Mouse (Mus musculus): ENCODE data around the gene Rere.

The Rere gene

GRCm38 (mm10) chr4:150572938-150573337, 291.5 kb downstream of the Rere start:
- no peak for DNase-seq (ENCODE audit: low read depth, low spot score)

- DNase-seq (ENCODE audit: low read depth, low spot score): no peak
Measured at GRCm38 (mm10) chr4:150575363-150576092, 294.1 kb downstream of the Rere start.

GRCm38 (mm10) chr4:150576339-150576738, 294.9 kb downstream of the Rere start:
- DNase-seq (ENCODE audit: low read depth, low spot score): no peak

- DNase-seq (ENCODE audit: low read depth, low spot score): no peak
Measured at GRCm38 (mm10) chr4:150578021-150578420, 296.6 kb downstream of the Rere start.

GRCm38 (mm10) chr4:150581931-150582723, 300.7 kb downstream of the Rere start:
- DNase-seq (ENCODE audit: low read depth, low spot score): no peak

GRCm38 (mm10) chr4:150582966-150583776, 301.7 kb downstream of the Rere start:
- DNase-seq (ENCODE audit: low read depth, low spot score): no peak

GRCm38 (mm10) chr4:150583777-150584135, 302.3 kb downstream of the Rere start:
- no peak for DNase-seq (ENCODE audit: low read depth, low spot score)

GRCm38 (mm10) chr4:150585800-150586199, 304.4 kb downstream of the Rere start:
- DNase-seq (ENCODE audit: low read depth, low spot score): no peak

- no peak for DNase-seq (ENCODE audit: low read depth, low spot score)
Measured at GRCm38 (mm10) chr4:150586275-150586674, 304.8 kb downstream of the Rere start.

GRCm38 (mm10) chr4:150587597-150588299, 306.3 kb downstream of the Rere start:
- DNase-seq (ENCODE audit: low read depth, low spot score): no peak

- DNase-seq (ENCODE audit: low read depth, low spot score): no peak
Measured at GRCm38 (mm10) chr4:150588300-150588621, 306.8 kb downstream of the Rere start.

GRCm38 (mm10) chr4:150590621-150591282, 309.3 kb downstream of the Rere start:
- no peak for DNase-seq (ENCODE audit: low read depth, low spot score)

- no peak for DNase-seq (ENCODE audit: low read depth, low spot score)
Measured at GRCm38 (mm10) chr4:150591602-150592001, 310.2 kb downstream of the Rere start.

GRCm38 (mm10) chr4:150592087-150592486, 310.6 kb downstream of the Rere start:
- DNase-seq (ENCODE audit: low read depth, low spot score): no peak

- no peak for DNase-seq (ENCODE audit: low read depth, low spot score)
Measured at GRCm38 (mm10) chr4:150593473-150594217, 312.2 kb downstream of the Rere start.

GRCm38 (mm10) chr4:150594298-150594829, 312.9 kb downstream of the Rere start:
- DNase-seq (ENCODE audit: low read depth, low spot score): no peak

- no peak for DNase-seq (ENCODE audit: low read depth, low spot score)
Measured at GRCm38 (mm10) chr4:150595071-150595470, 313.6 kb downstream of the Rere start.

- DNase-seq (ENCODE audit: low read depth, low spot score): no peak
Measured at GRCm38 (mm10) chr4:150595991-150596390, 314.5 kb downstream of the Rere start.

GRCm38 (mm10) chr4:150598686-150599085, 317.2 kb downstream of the Rere start:
- no peak for DNase-seq (ENCODE audit: low read depth, low spot score)
